Mouse (Mus musculus) urinary bladder, postnatal 14 days (tissue): ENCODE results near the gene Pdzd2.

Experiments
- DNase-seq: peaks from one replicate; pipeline ENCODE4 v3.0.0; 2021; ENCODE audit warnings: low spot score

The Pdzd2 gene

DNA sequence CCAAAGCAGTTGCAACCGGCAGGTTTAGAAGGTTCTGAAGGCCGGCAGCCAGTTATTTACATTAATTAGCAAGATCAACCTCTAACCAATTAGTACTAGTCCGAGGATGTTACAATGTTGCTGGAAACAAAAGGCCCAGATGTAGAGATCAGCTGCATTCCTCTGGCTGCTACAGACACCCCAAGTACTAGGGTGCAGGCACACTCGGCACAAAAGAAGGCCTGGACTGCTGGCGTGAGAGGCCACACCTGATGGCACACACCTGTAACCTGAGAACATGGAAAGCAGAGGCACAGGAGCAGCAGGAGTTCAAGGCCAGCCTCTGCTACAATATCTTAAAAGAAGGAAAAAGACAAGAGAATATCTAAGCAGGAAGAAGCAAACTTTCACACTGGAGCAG is 206.5 kb downstream of the Pdzd2 start:
- DNase-seq, result no peak

DNA sequence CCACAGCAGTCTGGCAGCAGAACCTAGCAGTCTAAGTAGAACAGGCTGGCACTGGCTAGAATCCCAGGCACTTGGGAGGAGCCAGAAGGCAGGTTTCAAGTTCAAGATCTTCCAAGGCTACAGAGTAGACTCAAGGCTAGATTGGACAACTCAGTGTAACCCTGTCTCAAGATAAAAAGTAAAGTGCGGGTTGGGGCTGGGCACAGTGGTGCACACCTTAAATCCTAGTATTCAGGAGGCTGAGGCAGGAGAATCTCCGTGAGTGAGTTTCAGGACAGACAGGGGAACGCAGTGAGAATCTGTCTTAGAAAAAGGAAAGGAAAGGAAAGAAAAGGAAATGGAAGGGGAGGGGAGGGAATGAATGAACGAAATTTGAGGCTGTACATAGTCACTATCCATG is 207.2 kb downstream of the Pdzd2 start:
- DNase-seq, result no peak

DNA sequence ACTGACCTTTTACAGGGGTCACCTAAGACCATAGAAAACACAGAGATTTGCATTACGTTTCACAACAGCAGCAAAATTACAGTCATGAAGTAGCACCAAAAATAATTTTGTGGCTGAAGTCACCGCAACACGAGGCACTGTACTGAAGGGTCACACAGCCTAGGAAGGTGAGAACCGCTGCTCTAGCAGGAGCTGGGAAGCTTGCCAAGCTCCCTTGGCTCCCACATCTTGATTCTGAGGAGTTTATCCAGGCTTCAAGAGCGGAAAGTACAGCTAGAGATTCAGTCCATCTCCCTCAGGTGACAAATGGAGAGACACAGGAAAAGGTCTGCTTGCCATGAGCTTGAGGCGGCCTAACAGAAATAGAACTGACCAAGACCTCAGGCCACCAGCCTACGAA is 216.9 kb downstream of the Pdzd2 start:
- no peak for DNase-seq

DNA sequence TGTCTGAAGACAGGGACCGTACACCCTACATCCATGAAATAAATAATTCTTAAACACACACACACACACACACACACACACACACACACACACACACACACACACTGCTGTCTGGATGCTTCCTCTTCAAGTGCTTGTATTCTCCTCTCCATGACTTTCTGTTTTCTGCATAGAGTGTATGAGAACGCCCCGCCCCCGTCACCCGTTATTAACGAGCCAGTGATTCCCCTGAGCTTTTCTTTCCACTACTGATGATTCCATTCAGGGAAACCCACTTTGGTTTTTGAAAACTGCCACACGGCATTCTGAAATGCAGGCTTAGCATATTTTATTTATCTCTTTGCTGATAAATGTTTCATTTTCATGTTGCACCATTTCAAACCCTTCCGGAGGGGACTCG is 219.4 kb downstream of the Pdzd2 start:
- no peak for DNase-seq

DNA sequence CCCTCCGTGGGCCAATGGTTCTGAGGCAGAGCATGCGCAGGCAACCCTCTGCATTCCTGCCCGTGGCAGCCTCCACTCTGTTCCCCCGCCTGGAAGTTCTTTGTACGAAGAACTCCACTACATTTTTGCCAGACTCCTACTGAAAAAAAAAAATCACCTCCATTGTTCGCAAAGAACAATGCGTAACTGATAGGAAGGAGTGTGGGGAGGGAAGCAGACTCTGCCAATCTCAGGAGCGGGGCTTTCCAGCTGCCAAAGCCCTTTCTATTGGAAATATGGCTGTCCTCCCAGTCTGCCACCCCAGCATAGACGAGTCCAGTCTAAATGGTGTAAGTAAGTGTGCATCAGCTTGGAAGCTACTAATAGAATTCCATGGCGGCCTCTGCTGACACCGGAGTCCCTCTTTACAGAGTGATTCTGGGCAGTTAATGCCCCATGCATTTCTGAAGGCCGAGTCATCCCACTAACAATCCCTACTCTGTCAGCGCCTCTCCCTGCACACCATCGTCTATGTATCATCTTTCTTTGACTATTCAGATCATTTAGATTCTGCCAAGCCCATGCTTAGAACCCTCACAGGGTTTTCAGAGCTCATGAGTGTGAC is 221.3 kb downstream of the Pdzd2 start:
- no peak for DNase-seq

DNA sequence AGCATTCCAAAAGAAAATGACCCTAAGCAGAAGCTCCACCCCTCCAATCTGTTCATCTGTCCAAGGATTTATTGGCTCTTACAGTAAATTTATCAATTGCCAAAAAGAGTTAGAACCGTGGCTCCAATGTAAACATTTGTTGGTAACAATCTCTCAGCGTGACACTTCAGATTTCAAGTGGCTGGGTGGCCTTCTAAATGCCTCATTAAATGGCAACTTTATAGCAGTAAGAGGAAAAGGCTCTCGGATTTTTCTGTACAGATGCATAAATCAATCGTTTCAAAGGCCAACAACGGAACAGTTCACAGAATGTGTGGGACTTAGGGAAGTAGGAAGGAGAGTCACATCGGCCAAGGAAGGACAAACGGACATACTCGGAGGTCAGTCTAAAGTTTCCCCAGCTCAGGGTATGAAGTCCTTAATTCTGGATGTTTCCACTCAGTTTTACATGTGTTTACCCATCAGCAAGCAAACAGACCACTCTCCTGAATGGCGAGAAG is 222.4 kb downstream of the Pdzd2 start:
- DNase-seq, result no peak

- no peak for DNase-seq
These were observed 224.4 kb downstream of the Pdzd2 start for GRCm38 (mm10) chr15:12515272-12515844.

- DNase-seq, result no peak
These were observed 226.2 kb downstream of the Pdzd2 start for GRCm38 (mm10) chr15:12513526-12513925.

GRCm38 (mm10) chr15:12508765-12509377 is 230.9 kb downstream of the Pdzd2 start:
- no peak for DNase-seq

GRCm38 (mm10) chr15:12507523-12507922 is 232.2 kb downstream of the Pdzd2 start:
- no peak for DNase-seq

DNA sequence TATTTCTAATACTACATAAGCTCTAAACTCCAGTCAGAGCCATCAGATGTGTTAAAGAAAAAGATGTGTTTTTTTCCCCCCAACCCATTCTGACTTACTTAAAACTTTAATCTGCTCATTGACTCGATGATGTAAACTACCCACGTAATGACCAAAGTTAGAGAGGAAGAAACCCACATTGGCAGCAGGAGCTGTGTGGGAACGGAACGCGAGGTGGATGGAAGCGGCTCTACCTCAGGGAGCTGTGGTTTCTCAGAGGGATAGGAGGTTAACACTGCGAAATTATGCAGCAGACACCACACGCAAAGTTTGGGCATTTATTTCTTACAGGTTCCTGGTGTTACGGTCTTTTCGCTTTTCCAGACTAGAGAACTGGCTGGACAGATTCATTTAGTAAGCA is 233.2 kb downstream of the Pdzd2 start:
- DNase-seq, result no peak

DNA sequence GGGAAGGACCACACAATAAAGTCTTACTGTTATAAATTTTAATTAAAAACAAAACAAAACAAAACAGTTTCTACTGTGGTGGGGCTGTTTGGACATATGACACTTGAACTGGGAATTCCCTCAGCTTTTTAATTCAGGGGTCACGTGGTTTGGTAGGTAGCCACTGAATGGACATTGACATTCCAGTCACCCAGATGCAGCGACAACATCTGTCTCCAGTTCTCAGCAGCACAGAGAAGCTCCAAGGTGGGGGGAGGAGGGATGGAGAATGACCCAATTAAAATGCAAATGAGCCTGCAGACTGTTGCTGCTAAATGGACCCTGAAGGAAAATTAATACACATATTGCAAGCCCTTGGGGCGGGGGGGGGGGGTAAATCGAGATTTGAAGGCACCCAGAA is 233.6 kb downstream of the Pdzd2 start:
- no peak for DNase-seq

GRCm38 (mm10) chr15:12505556-12505955 is 234.2 kb downstream of the Pdzd2 start:
- DNase-seq, result no peak

GRCm38 (mm10) chr15:12503907-12504306 is 235.8 kb downstream of the Pdzd2 start:
- no peak for DNase-seq

DNA sequence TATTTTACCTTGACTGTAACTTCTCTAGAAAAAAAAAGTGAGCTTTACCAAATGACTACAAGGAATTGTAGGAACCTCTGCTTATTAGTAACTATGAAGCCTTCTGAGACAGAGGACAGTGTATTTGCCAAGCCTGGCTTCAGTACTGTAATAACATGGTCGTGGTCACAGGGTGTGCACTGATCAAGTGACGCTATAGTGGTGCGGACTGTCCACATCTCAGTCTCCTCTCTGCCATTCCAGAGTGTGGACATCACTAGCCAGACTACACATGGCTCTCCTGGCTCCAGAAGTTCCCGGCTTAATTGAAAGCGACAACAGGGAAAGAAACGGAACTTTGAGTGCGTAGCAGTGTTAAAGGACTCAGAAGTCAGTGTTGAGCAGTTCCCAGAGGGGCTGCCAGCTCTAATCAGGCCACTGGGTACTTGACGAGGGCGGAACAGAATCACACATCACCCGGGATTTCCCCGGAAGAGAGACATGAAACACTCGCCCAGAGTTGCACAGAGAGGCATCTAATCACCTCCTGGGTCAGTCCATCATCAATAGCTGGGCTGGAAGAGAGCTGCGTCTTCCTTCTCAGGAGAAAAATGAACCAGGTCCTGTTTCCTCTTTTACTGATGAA is 237.7 kb downstream of the Pdzd2 start:
- DNase-seq, result no peak

GRCm38 (mm10) chr15:12500674-12501073 is 239.1 kb downstream of the Pdzd2 start:
- no peak for DNase-seq

DNA sequence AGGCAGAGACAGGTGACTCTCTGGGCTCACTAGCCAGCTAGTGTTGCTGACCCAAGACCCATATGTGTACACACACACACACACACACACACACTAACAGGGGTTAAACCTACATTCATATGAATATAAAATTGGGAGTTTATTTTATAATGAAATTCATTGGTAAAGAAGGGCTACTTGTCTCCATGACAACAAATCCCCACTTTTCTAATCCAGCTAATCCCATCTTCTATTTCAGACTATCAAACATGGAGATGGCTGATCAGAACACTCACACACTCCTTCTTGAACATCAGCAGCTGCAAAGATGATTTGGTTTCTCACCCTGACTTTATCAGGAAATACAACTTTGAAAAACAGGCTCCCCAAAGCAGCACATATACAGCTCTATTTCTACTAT is 245.6 kb downstream of the Pdzd2 start:
- no peak for DNase-seq

- DNase-seq, result peak; percentile 70
These were observed 246.5 kb downstream of the Pdzd2 start for GRCm38 (mm10) chr15:12493258-12493657.

GRCm38 (mm10) chr15:12490969-12491368 is 248.8 kb downstream of the Pdzd2 start:
- peak; percentile 43 for DNase-seq

DNA sequence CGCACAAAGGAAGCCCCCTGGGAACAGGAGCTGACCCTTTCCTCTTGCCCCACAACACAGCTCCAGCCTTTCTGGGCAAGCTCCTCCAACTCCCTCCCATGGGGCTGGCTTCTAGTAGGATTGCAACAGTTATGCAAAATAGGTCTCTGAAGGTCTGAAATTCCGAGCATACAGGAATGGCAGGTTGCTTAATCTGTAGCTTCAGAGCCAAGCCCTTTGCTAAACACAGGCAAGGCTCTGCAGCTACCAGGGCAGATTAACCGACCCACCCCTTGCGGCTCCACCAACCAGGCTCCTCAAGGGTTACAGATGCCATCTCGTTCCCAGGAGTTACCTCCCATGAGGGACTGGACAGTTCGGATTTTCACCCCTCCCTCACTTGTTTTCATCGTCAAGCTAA is 249.2 kb downstream of the Pdzd2 start:
- peak; percentile 72 for DNase-seq

GRCm38 (mm10) chr15:12488316-12488715 is 251.4 kb downstream of the Pdzd2 start:
- no peak for DNase-seq

- no peak for DNase-seq
These were observed 258.5 kb downstream of the Pdzd2 start for GRCm38 (mm10) chr15:12481261-12481660.

DNA sequence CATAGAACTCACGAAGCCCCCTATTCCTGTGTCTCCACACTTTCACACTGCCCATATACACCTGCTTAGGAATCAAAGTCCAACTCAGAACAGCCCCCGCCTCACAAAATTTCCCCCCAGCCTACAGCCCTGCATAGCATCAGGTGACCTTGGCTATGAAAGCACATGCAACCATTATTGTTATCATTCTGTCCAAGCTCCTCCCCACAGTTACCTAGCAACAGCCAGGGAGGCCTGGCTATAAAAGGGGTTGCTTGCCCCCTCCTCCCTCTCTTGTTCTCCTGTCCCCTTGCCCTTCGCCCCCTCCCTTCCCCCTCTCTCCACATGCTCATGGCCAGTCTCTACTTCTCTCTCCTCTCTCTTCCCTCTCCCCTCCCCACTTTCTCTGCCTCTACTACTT is 259.4 kb downstream of the Pdzd2 start:
- no peak for DNase-seq
